Mouse (Mus musculus): Measurements from ENCODE around the gene Btbd1. TPM values are rescaled to one million over a fixed set of nuclear protein-coding genes. Genes with fewer than 3 reads are reported as not detected.
A peak's percentile ranks its signal among the peaks of the same experiment; 100 is the strongest.
"Not testable (repeated sequence)": the region's sequence is repeated elsewhere in the genome, so short reads cannot be mapped to it uniquely, and the experiment has no call there.

The Btbd1 gene
- polyA plus RNA-seq, 1 experiment from 2014 or later, result 58.9 TPM

GRCm38 (mm10) chr7:81846008-81846407 is 16.8 kb upstream of the Btbd1 start:
- peaks cover 28% of the 10 kb centered on the region for H3K4me1 ChIP-seq

GRCm38 (mm10) chr7:81845313-81845712 is 16.1 kb upstream of the Btbd1 start:
- Histone ChIP-seq H3K27ac (replicated peaks) (no peak overlapping the region), H3K27me3 (replicated peaks; ENCODE audit: low read depth, poor library complexity, severe bottlenecking) (no peaks in the 10 kb centered on the region), H3K4me1 (peaks cover 28% of the 10 kb centered on the region), H3K36me3 (replicated peaks) (no peaks in the 10 kb centered on the region), H3K4me3 (no peak overlapping the region), H3K9me3 (no peaks in the 10 kb centered on the region)
- WGBS, result 78% methylated on average over 3 of the region's 3 CpGs
- peak; percentile 6 for DNase-seq (ENCODE audit: low spot score)

More at GRCm38 (mm10) chr7:81846008-81846407, 16.8 kb upstream of the Btbd1 start:
- DNase-seq (ENCODE audit: low spot score), result no peak
- no peak overlapping the region for H3K27ac ChIP-seq (replicated peaks)
- no peaks in the 10 kb centered on the region for H3K27me3 ChIP-seq (replicated peaks; ENCODE audit: low read depth, poor library complexity, severe bottlenecking)
- 87% methylated on average over 8 of the region's 8 CpGs for WGBS
- H3K36me3 ChIP-seq (replicated peaks), result no peaks in the 10 kb centered on the region
- H3K4me3 ChIP-seq, result no peak overlapping the region
- no peaks in the 10 kb centered on the region for H3K9me3 ChIP-seq

GRCm38 (mm10) chr7:81844801-81845200 is 15.6 kb upstream of the Btbd1 start:
- Histone ChIP-seq H3K9me3 (no peaks in the 10 kb centered on the region), H3K27ac (replicated peaks) (no peak overlapping the region), H3K27me3 (replicated peaks; ENCODE audit: low read depth, poor library complexity, severe bottlenecking) (no peaks in the 10 kb centered on the region), H3K36me3 (replicated peaks) (no peaks in the 10 kb centered on the region), H3K4me1 (peaks cover 28% of the 10 kb centered on the region), H3K4me3 (no peak overlapping the region)
- WGBS, result 61% methylated on average over 11 of the region's 11 CpGs
- DNase-seq (ENCODE audit: low spot score), result peak; percentile 7

- Histone ChIP-seq H3K27ac (replicated peaks) (no peak overlapping the region), H3K4me1 (peaks cover 28% of the 10 kb centered on the region), H3K27me3 (replicated peaks; ENCODE audit: low read depth, poor library complexity, severe bottlenecking) (no peaks in the 10 kb centered on the region), H3K36me3 (replicated peaks) (no peaks in the 10 kb centered on the region), H3K4me3 (no peak overlapping the region), H3K9me3 (no peaks in the 10 kb centered on the region)
- DNase-seq (ENCODE audit: low spot score), result peak; percentile 7
- WGBS, result 76% methylated on average over 8 of the region's 8 CpGs
Observed at GRCm38 (mm10) chr7:81843903-81844302, 14.7 kb upstream of the Btbd1 start.

GRCm38 (mm10) chr7:81842998-81843397 is 13.8 kb upstream of the Btbd1 start:
- no peak for DNase-seq (ENCODE audit: low spot score)
- Histone ChIP-seq H3K9me3 (no peaks in the 10 kb centered on the region), H3K4me3 (no peak overlapping the region), H3K36me3 (replicated peaks) (no peaks in the 10 kb centered on the region), H3K4me1 (peaks cover 26% of the 10 kb centered on the region), H3K27me3 (replicated peaks; ENCODE audit: low read depth, poor library complexity, severe bottlenecking) (no peaks in the 10 kb centered on the region), H3K27ac (replicated peaks) (no peak overlapping the region)
- WGBS, result 75% methylated on average over 1 of the region's 1 CpGs

- no peak for DNase-seq (ENCODE audit: low spot score)
- Histone ChIP-seq H3K36me3 (replicated peaks) (no peaks in the 10 kb centered on the region), H3K4me3 (no peak overlapping the region), H3K4me1 (peaks cover 18% of the 10 kb centered on the region), H3K27me3 (replicated peaks; ENCODE audit: low read depth, poor library complexity, severe bottlenecking) (no peaks in the 10 kb centered on the region), H3K27ac (replicated peaks) (no peak overlapping the region), H3K9me3 (no peaks in the 10 kb centered on the region)
- WGBS, result 89% methylated on average over 7 of the region's 7 CpGs
Observed at GRCm38 (mm10) chr7:81842141-81842540, 12.9 kb upstream of the Btbd1 start.

- no peak overlapping the region for H3K27ac ChIP-seq (replicated peaks)
- H3K4me1 ChIP-seq, result peaks cover 11% of the 10 kb centered on the region
- H3K36me3 ChIP-seq (replicated peaks), result no peaks in the 10 kb centered on the region
- 89% methylated on average over 6 of the region's 6 CpGs for WGBS
- DNase-seq (ENCODE audit: low spot score), result no peak
- H3K9me3 ChIP-seq, result no peaks in the 10 kb centered on the region
- no peaks in the 10 kb centered on the region for H3K27me3 ChIP-seq (replicated peaks; ENCODE audit: low read depth, poor library complexity, severe bottlenecking)
- no peak overlapping the region for H3K4me3 ChIP-seq
Observed at GRCm38 (mm10) chr7:81841439-81841838, 12.2 kb upstream of the Btbd1 start.

- 68% methylated on average over 7 of the region's 7 CpGs for WGBS
- H3K9me3 ChIP-seq, result no peaks in the 10 kb centered on the region
- H3K27me3 ChIP-seq (replicated peaks; ENCODE audit: low read depth, poor library complexity, severe bottlenecking), result no peaks in the 10 kb centered on the region
- H3K27ac ChIP-seq (replicated peaks), result no peak overlapping the region
- peaks cover 10% of the 10 kb centered on the region for H3K4me1 ChIP-seq
- H3K36me3 ChIP-seq (replicated peaks), result no peaks in the 10 kb centered on the region
- no peak for DNase-seq (ENCODE audit: low spot score)
- H3K4me3 ChIP-seq, result no peak overlapping the region
Observed at GRCm38 (mm10) chr7:81840661-81841181, 11.5 kb upstream of the Btbd1 start.

- Histone ChIP-seq H3K9me3 (no peaks in the 10 kb centered on the region), H3K36me3 (replicated peaks) (no peaks in the 10 kb centered on the region), H3K4me1 (peaks cover under 1% of the 10 kb centered on the region), H3K27ac (replicated peaks) (no peak overlapping the region), H3K27me3 (replicated peaks; ENCODE audit: low read depth, poor library complexity, severe bottlenecking) (no peaks in the 10 kb centered on the region), H3K4me3 (no peak overlapping the region)
- WGBS, result 78% methylated on average over 6 of the region's 6 CpGs
- DNase-seq (ENCODE audit: low spot score), result no peak
Observed at GRCm38 (mm10) chr7:81839746-81840145, 10.5 kb upstream of the Btbd1 start.

GRCm38 (mm10) chr7:81837771-81838170 is 8.5 kb upstream of the Btbd1 start:
- H3K27me3 ChIP-seq (replicated peaks; ENCODE audit: low read depth, poor library complexity, severe bottlenecking); H3K9me3 ChIP-seq; H3K4me3 ChIP-seq; H3K36me3 ChIP-seq (replicated peaks); DNase-seq (ENCODE audit: low spot score); H3K27ac ChIP-seq (replicated peaks); H3K4me1 ChIP-seq: not testable (repeated sequence)
- WGBS, result 85% methylated on average over 5 of the region's 5 CpGs

GRCm38 (mm10) chr7:81835430-81835829 is 6.2 kb upstream of the Btbd1 start:
- Histone ChIP-seq H3K4me3 (no peak overlapping the region), H3K4me1 (no peaks in the 10 kb centered on the region), H3K36me3 (replicated peaks) (no peaks in the 10 kb centered on the region), H3K9me3 (no peaks in the 10 kb centered on the region), H3K27me3 (replicated peaks; ENCODE audit: low read depth, poor library complexity, severe bottlenecking) (no peaks in the 10 kb centered on the region), H3K27ac (replicated peaks) (no peak overlapping the region)
- 83% methylated on average over 5 of the region's 5 CpGs for WGBS
- no peak for DNase-seq (ENCODE audit: low spot score)

GRCm38 (mm10) chr7:81834847-81835246 is 5.6 kb upstream of the Btbd1 start:
- DNase-seq (ENCODE audit: low spot score), result no peak
- H3K36me3 ChIP-seq (replicated peaks), result no peaks in the 10 kb centered on the region
- no peak overlapping the region for H3K27ac ChIP-seq (replicated peaks)

GRCm38 (mm10) chr7:81828681-81829378 is 401 bp downstream of the Btbd1 start:
- under 1% methylated on average over 91 of the region's 91 CpGs for WGBS
- H3K4me3 ChIP-seq, result peak overlapping the region; percentile 90
- no peaks in the 10 kb centered on the region for H3K27me3 ChIP-seq (replicated peaks; ENCODE audit: low read depth, poor library complexity, severe bottlenecking)
- H3K9me3 ChIP-seq, result no peaks in the 10 kb centered on the region
- H3K27ac ChIP-seq (replicated peaks), result peak overlapping the region; percentile 95
- no peaks in the 10 kb centered on the region for H3K36me3 ChIP-seq (replicated peaks)
- peak; percentile 64 for DNase-seq (ENCODE audit: low spot score)
- H3K4me1 ChIP-seq, result peaks cover 51% of the 10 kb centered on the region

More at GRCm38 (mm10) chr7:81834847-81835246, 5.6 kb upstream of the Btbd1 start:
- peaks cover 3% of the 10 kb centered on the region for H3K4me1 ChIP-seq
- H3K9me3 ChIP-seq, result no peaks in the 10 kb centered on the region
- no peak overlapping the region for H3K4me3 ChIP-seq
- H3K27me3 ChIP-seq (replicated peaks; ENCODE audit: low read depth, poor library complexity, severe bottlenecking), result no peaks in the 10 kb centered on the region
